Mouse (Mus musculus): ENCODE measurements at regions not wholly inside any gene's neighbourhood (a gene's known extent, or its start where the extent isn't known, plus 50 kb on each side); places are given as distances from the start of the nearest gene placed in this dataset.

GRCm38 (mm10) chr13:99608591-99608990 lies 92.3 kb upstream of the Map1b start:
- Histone ChIP-seq H3K4me3 (replicated peaks) (no peak overlapping the region), H3K9me3 (no peaks in the 10 kb centered on the region), H3K4me2 (replicated peaks) (no peak overlapping the region), H3K27ac (no peak overlapping the region), H3K36me3 (no peaks in the 10 kb centered on the region), H3K4me1 (replicated peaks) (no peaks in the 10 kb centered on the region), H3K9ac (no peak overlapping the region), H3K27me3 (replicated peaks) (no peaks in the 10 kb centered on the region)
- WGBS: 38% methylated on average over 5 of the region's 5 CpGs
- no peak for ATAC-seq

DNA sequence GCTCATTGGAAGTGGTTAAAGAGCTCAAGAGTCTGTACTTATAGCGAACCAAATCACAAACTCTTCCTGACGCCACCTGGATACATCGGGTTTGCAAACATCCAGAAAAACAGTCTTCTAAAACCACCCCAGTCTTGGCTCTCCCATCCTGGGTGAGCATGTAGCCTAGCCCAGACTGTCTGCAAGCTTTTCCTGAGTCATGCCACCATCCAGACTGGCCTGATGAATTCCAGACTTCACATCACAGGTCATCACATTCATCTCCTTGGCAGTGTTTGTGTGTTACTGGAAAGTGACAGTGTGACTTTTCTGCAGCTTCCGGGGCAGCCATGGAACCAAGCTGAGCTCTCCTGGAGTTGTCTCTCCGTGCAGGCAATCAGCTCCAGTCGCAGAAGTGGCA lies 90.9 kb upstream of the Map1b start:
- Histone ChIP-seq H3K36me3 (no peaks in the 10 kb centered on the region), H3K4me2 (replicated peaks) (no peak overlapping the region), H3K27me3 (replicated peaks) (no peaks in the 10 kb centered on the region), H3K4me1 (replicated peaks) (no peaks in the 10 kb centered on the region), H3K9ac (no peak overlapping the region), H3K9me3 (no peaks in the 10 kb centered on the region), H3K27ac (no peak overlapping the region), H3K4me3 (replicated peaks) (no peak overlapping the region)
- ATAC-seq: no peak
- WGBS: 63% methylated on average over 6 of the region's 6 CpGs

GRCm38 (mm10) chr13:99606606-99606990 lies 90.3 kb upstream of the Map1b start:
- Histone ChIP-seq H3K4me2 (replicated peaks) (no peak overlapping the region), H3K27ac (no peak overlapping the region), H3K36me3 (no peaks in the 10 kb centered on the region), H3K4me1 (replicated peaks) (no peaks in the 10 kb centered on the region), H3K4me3 (replicated peaks) (no peak overlapping the region), H3K9ac (no peak overlapping the region), H3K9me3 (no peaks in the 10 kb centered on the region), H3K27me3 (replicated peaks) (no peaks in the 10 kb centered on the region)
- 50% methylated on average over 1 of the region's 1 CpGs for WGBS
- ATAC-seq: no peak

DNA sequence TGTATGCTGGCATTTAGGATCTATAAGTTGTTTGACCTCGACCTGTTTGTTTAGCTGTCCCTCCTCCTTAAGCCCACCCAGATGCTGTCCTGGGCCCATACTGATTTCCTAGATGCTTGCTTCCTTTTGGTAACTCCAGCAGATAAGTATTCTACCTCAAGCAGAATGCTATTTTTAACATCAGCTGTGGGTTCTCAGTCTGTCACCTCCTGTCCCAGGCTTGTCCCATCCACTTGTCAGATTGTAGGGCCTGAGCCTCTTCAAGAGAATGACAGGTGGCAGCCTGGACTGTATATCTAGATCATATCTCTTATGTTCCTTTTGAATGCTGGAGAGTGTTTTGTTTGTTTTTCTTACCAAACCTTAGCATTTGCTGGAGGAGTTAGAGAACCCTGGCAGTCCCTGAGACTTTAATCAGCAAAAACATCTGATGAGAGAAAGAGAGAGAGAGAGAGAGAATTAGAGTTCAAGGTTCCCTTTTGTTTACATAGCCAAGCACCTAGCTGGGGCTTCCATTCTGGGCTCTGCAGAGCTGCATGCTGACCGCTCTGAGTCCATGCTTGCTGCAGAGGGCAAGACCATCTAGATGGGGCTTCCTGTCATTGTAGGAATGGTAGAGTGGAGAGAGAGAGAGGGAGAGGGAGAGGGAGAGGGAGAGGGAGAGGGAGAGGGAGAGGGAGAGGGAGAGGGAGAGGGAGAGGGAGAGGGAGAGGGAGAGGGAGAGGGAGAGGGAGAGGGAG lies 89.7 kb upstream of the Map1b start:
- Histone ChIP-seq H3K36me3 (no peaks in the 10 kb centered on the region), H3K27me3 (replicated peaks) (no peaks in the 10 kb centered on the region), H3K9ac (no peak overlapping the region), H3K4me3 (replicated peaks) (no peak overlapping the region), H3K4me2 (replicated peaks) (no peak overlapping the region), H3K4me1 (replicated peaks) (no peaks in the 10 kb centered on the region), H3K27ac (no peak overlapping the region), H3K9me3 (no peaks in the 10 kb centered on the region)
- no peak for ATAC-seq
- 38% methylated on average over 2 of the region's 2 CpGs for WGBS

- no peak overlapping the region for H3K4me3 ChIP-seq (replicated peaks)
- 0 out of 2 replicates have a peak, but pooled peaks cover under 1% of the 10 kb centered on the region for H3K4me1 ChIP-seq (replicated peaks)
- H3K27ac ChIP-seq: no peak overlapping the region
- H3K27me3 ChIP-seq (replicated peaks): no peaks in the 10 kb centered on the region
- 59% methylated on average over 2 of the region's 2 CpGs for WGBS
- H3K9ac ChIP-seq: no peak overlapping the region
- no peak for ATAC-seq
- H3K9me3 ChIP-seq: no peaks in the 10 kb centered on the region
- no peaks in the 10 kb centered on the region for H3K36me3 ChIP-seq
- H3K4me2 ChIP-seq (replicated peaks): no peak overlapping the region
These were observed 81.6 kb upstream of the Map1b start for GRCm38 (mm10) chr13:99597891-99598290.

GRCm38 (mm10) chr13:99593846-99594813 lies 77.8 kb upstream of the Map1b start:
- Histone ChIP-seq H3K9ac (no peak overlapping the region), H3K27me3 (replicated peaks) (no peaks in the 10 kb centered on the region), H3K4me3 (replicated peaks) (no peak overlapping the region), H3K36me3 (no peaks in the 10 kb centered on the region), H3K4me1 (replicated peaks) (0 out of 2 replicates have a peak, but pooled peaks cover 5% of the 10 kb centered on the region), H3K9me3 (no peaks in the 10 kb centered on the region), H3K27ac (no peak overlapping the region), H3K4me2 (replicated peaks) (no peak overlapping the region)
- whole genome bisulfite sequencing: 50% methylated on average over 17 of the region's 17 CpGs
- no peak for ATAC-seq

DNA sequence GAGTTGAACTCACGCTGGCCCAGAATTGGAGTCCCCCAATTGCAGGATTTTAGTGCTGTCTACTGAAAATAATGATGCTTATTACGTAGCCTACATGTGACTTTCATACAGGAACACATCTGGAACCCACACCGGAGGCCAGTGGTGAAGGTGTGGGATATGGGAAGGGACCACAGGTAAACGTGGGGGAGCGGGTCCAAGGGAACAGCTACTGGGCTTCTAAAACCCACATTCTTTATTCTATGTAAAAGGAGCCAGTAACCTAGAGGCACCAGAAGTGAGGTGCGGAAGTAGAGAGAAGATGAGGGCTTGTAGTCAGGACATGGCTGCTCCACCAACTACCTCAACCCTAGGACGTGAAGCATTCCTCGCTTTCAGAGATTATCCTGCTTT lies 76.9 kb upstream of the Map1b start:
- no peaks in the 10 kb centered on the region for H3K27me3 ChIP-seq (replicated peaks)
- H3K4me2 ChIP-seq (replicated peaks): 0 out of 2 replicates have a peak overlapping the region, but pooled peaks have one; percentile 28
- H3K9me3 ChIP-seq: no peaks in the 10 kb centered on the region
- H3K27ac ChIP-seq: no peak overlapping the region
- H3K4me3 ChIP-seq (replicated peaks): no peak overlapping the region
- H3K36me3 ChIP-seq: no peaks in the 10 kb centered on the region
- 64% methylated on average over 8 of the region's 8 CpGs for WGBS
- 0 out of 2 replicates have a peak, but pooled peaks cover 5% of the 10 kb centered on the region for H3K4me1 ChIP-seq (replicated peaks)
- no peak overlapping the region for H3K9ac ChIP-seq
- ATAC-seq: no peak

DNA sequence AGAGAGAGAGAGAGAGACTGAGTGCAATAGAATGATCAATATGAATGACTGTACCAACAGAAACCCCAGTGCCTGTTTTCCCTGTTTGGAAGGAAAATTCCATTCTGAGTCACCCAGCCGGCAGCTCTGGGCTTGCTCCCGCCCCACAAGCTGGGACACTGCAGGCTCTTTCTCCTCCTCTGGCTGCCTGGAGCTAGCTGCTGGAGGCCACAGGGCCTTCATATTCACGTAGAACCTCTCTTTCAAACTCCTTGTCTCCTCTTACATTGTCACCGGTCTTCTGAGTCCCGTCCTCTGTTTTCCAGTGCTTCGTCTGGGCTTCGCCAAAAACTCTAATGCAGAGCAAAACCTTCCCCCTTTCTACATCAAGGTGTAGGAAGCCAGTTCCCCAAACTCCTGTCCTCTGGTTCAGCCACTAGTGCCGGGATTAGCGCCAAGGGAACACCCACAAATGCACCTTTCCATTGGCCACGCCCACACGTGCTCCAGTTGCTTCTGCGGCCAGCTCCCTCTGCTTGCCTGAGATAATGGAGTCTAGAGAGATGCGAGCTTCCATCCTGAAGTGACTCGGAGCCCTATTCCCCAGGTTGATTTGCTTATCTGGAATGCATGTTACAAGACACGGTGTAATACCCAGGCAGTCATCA lies 76.4 kb upstream of the Map1b start:
- WGBS: 11% methylated on average over 15 of the region's 15 CpGs
- peak; percentile 55; the same call in 1 of the 2 replicates for ATAC-seq
- H3K9ac ChIP-seq: no peak overlapping the region

DNA sequence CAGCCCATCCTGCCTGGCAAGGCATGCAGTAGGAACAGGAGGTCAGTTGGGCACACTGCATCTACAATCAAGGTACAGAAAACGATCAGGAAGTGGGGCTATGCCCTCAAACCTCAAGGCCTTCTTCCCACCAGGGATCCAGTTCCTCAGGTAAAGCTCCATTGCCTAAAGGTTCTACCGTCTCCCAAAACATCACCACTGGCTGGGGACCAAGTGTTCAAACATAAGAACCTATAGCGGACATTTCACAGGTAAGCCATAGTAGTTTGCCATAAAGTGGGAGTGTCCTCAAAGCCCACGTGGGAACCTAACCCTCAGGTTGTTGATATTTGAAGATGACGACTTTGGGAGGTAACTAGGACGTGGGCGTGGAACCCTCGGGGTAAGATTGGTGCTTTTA lies 72.3 kb upstream of the Map1b start:
- no peak overlapping the region for H3K4me3 ChIP-seq (replicated peaks)
- H3K9me3 ChIP-seq: no peaks in the 10 kb centered on the region
- no peak for ATAC-seq

More for the DNA sequence above, 76.4 kb upstream of the Map1b start:
- Histone ChIP-seq H3K9me3 (no peaks in the 10 kb centered on the region), H3K36me3 (no peaks in the 10 kb centered on the region), H3K4me1 (replicated peaks) (0 out of 2 replicates have a peak, but pooled peaks cover 5% of the 10 kb centered on the region), H3K4me3 (replicated peaks) (no peak overlapping the region), H3K4me2 (replicated peaks) (peak overlapping the region; percentile 28; the same call in 1 of the 2 replicates), H3K27me3 (replicated peaks) (no peaks in the 10 kb centered on the region), H3K27ac (no peak overlapping the region)

GRCm38 (mm10) chr13:99583841-99584240 lies 67.5 kb upstream of the Map1b start:
- Histone ChIP-seq H3K27ac (no peak overlapping the region), H3K27me3 (replicated peaks) (no peaks in the 10 kb centered on the region), H3K9me3 (no peaks in the 10 kb centered on the region), H3K4me1 (replicated peaks) (no peaks in the 10 kb centered on the region), H3K4me2 (replicated peaks) (no peak overlapping the region), H3K36me3 (no peaks in the 10 kb centered on the region), H3K9ac (no peak overlapping the region), H3K4me3 (replicated peaks) (no peak overlapping the region)
- no peak for ATAC-seq
- WGBS: 43% methylated on average over 3 of the region's 3 CpGs

More for the DNA sequence above, 72.3 kb upstream of the Map1b start:
- Histone ChIP-seq H3K9ac (no peak overlapping the region), H3K27ac (no peak overlapping the region), H3K36me3 (no peaks in the 10 kb centered on the region), H3K4me2 (replicated peaks) (no peak overlapping the region), H3K4me1 (replicated peaks) (0 out of 2 replicates have a peak, but pooled peaks cover 5% of the 10 kb centered on the region), H3K27me3 (replicated peaks) (no peaks in the 10 kb centered on the region)
- WGBS: 80% methylated on average over 8 of the region's 8 CpGs

- H3K9ac ChIP-seq: no peak overlapping the region
- WGBS: 91% methylated on average over 5 of the region's 5 CpGs
- H3K9me3 ChIP-seq: no peaks in the 10 kb centered on the region
- no peak overlapping the region for H3K27ac ChIP-seq
- no peak for ATAC-seq
- H3K27me3 ChIP-seq (replicated peaks): no peaks in the 10 kb centered on the region
- H3K4me2 ChIP-seq (replicated peaks): no peak overlapping the region
- no peaks in the 10 kb centered on the region for H3K36me3 ChIP-seq
- H3K4me1 ChIP-seq (replicated peaks): no peaks in the 10 kb centered on the region
- H3K4me3 ChIP-seq (replicated peaks): no peak overlapping the region
These were observed 64.0 kb upstream of the Map1b start for GRCm38 (mm10) chr13:99580296-99580695.

DNA sequence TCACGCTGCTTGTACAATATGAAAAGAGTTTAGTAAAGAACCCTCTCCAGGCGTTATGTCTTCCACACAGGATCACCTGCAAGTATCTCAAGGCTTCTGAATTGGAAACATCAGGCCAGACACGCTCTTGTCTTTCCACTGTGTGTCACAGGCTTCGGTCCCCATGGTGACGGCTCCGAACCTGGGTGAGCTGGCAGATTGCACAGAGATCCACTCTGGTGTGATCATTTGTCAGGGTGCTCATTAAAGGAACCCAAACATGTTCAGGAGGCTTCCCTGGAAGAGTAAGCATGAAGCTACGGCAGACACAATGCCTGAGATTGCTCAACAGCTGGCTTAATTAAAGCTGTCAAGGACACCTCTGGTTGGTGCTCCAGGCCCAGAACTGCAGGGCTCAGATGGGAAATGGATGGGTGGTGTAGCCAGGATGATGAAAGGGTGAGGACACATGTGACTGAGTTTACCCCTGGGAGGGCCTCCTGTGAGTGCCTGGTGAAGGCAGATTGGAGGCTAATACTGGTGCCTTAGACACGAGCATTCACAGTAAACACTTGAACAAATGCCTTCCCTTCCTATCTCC lies 63.3 kb upstream of the Map1b start:
- H3K9ac ChIP-seq: no peak overlapping the region

More for the DNA sequence above, 63.3 kb upstream of the Map1b start:
- Histone ChIP-seq H3K4me2 (replicated peaks) (no peak overlapping the region), H3K4me1 (replicated peaks) (no peaks in the 10 kb centered on the region), H3K27ac (no peak overlapping the region), H3K27me3 (replicated peaks) (no peaks in the 10 kb centered on the region), H3K9me3 (no peaks in the 10 kb centered on the region), H3K36me3 (no peaks in the 10 kb centered on the region), H3K4me3 (replicated peaks) (no peak overlapping the region)
- 73% methylated on average over 8 of the region's 8 CpGs for WGBS
- ATAC-seq: no peak
